Mouse (Mus musculus) limb, embryonic 14.5 days (tissue): ENCODE measurements at regions not wholly inside any gene's neighbourhood (a gene's known extent, or its start where the extent isn't known, plus 50 kb on each side); places are given as distances from the start of the nearest gene placed in this dataset.
A peak's percentile ranks its signal among the peaks of the same experiment; 100 is the strongest.

Experiments
- ATAC-seq: fragments of 200-750 bp; cut with Nextera tagmentation; 2 replicates; pipeline ENCODE4 v1.8.0; 2017; ENCODE audit warnings: low read depth, moderate number of reproducible peaks, moderate TSS enrichment; ENCODE audit not compliant: low FRiP score
- DNase-seq: peaks from one replicate; pipeline ENCODE4 v3.0.0-alpha.2; 2015; ENCODE audit warnings: low spot score
- H3K27ac ChIP-seq: fragments of 300-500 bp; sonication (generic); replicated peaks from 2 replicates; pipeline ENCODE4 v1.5.1; 2014; ENCODE audit warnings: low read depth, mild to moderate bottlenecking, low read length, moderate library complexity, mixed read lengths
- H3K27me3 ChIP-seq: fragments of 300-500 bp; sonication (generic); 2 replicates; pipeline ENCODE4 v1.6.1; 2014; ENCODE audit warnings: low read length, mixed read lengths; ENCODE audit not compliant: control insufficient read depth, insufficient read depth
- H3K36me3 ChIP-seq: fragments of 300-500 bp; sonication (generic); 2 replicates; pipeline ENCODE4 v1.6.1; 2014; ENCODE audit warnings: mild to moderate bottlenecking, low read length, moderate library complexity, mixed read lengths; ENCODE audit not compliant: control insufficient read depth, insufficient read depth
- H3K4me1 ChIP-seq: fragments of 300-500 bp; sonication (generic); 2 replicates; pipeline ENCODE4 v1.6.1; 2014; ENCODE audit warnings: antibody characterized with exemption, low read length, mixed read lengths; ENCODE audit not compliant: control insufficient read depth, insufficient read depth
- H3K4me2 ChIP-seq: fragments of 300-500 bp; sonication (generic); replicated peaks from 2 replicates; pipeline ENCODE4 v1.6.1; 2014; ENCODE audit warnings: low read depth, mild to moderate bottlenecking, low read length, moderate library complexity; ENCODE audit not compliant: severe bottlenecking
- H3K4me3 ChIP-seq: fragments of 300-500 bp; sonication (generic); replicated peaks from 2 replicates; pipeline ENCODE4 v1.5.1; 2014; ENCODE audit warnings: low read length
- H3K9ac ChIP-seq: fragments of 300-500 bp; sonication (generic); 2 replicates; pipeline ENCODE4 v1.6.1; 2014; ENCODE audit warnings: mild to moderate bottlenecking, low read depth, low read length, moderate library complexity; ENCODE audit not compliant: severe bottlenecking
- H3K9me3 ChIP-seq: fragments of 300-500 bp; sonication (generic); 2 replicates; pipeline ENCODE4 v1.6.1; 2016; ENCODE audit warnings: low read length; ENCODE audit not compliant: control insufficient read depth
- POLR2A ChIP-seq: fragments of 200-500 bp; IDR thresholded peaks from 2 replicates; pipeline ENCODE4 v1.8.0; 2012; ENCODE audit warnings: inconsistent platforms, mild to moderate bottlenecking, moderate library complexity, borderline replicate concordance; ENCODE audit not compliant: insufficient read depth, insufficient read length; ENCODE audit errors: extremely low read depth
- WGBS: fragments of 180-500 bp; shearing (Covaris S2); extraction: QIAGEN DNeasy Blood & Tissue Kit; methylation state at CpG from one replicate; pipeline ENCODE4 v1.1.7; 2014; 5-methylcytosine and 5-hydroxymethylcytosine counted together

DNA sequence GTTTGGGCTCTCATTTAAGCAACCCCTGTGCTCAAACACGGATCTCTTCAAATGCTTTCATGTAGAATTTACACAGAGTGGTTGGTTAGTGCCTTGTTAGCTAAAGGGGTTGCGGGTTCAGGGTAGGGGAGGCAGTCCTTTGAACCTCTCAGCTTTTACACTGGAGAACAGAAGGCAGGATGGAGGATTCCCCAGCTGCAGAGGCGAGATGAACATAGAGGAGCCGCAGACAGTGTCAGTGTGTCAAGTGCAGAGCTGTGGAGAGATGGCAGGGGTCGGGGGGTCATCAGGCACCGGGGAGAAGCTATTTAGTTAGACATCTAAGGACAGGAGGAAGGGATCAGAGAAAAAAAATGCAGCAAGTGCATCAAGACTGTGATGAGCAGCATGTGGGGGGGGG, 60.4 kb upstream of the Cyp1b1 start:
- no peaks in the 10 kb centered on the region for H3K36me3 ChIP-seq
- no peak overlapping the region for H3K4me3 ChIP-seq
- no peak for DNase-seq
- peaks cover 12% of the 10 kb centered on the region for H3K4me1 ChIP-seq
- H3K9me3 ChIP-seq: peaks cover 2% of the 10 kb centered on the region; the same call in 1 of the 2 replicates
- H3K4me2 ChIP-seq: no peak overlapping the region
- 65% methylated on average over 6 of the region's 6 CpGs for WGBS
- no peaks in the 10 kb centered on the region for H3K27me3 ChIP-seq
- H3K9ac ChIP-seq: no peak overlapping the region
- no peak for ATAC-seq
- H3K27ac ChIP-seq: no peak overlapping the region
- no peak for TF ChIP-seq POLR2A

DNA sequence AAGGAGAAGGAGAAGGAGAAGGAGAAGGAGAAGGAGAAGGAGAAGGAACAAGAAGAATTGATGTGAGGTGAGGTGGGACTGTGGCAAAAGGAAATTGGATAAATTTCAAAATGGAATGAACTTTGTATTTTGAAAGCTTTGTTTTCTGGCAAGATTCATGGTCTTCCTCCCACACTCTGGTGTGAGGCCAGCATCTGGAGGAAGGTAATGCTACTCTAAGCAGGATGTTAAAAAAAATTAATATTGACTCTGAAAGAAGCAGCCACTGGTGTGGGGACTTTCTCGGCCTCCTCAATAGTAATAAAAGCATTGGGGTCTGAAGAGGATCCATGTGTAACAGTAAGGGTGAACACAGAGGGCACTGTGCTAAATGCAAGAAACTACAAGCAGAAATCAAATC, 59.4 kb upstream of the Cyp1b1 start:
- no peak for ATAC-seq
- WGBS: 55% methylated on average over 1 of the region's 1 CpGs

DNA sequence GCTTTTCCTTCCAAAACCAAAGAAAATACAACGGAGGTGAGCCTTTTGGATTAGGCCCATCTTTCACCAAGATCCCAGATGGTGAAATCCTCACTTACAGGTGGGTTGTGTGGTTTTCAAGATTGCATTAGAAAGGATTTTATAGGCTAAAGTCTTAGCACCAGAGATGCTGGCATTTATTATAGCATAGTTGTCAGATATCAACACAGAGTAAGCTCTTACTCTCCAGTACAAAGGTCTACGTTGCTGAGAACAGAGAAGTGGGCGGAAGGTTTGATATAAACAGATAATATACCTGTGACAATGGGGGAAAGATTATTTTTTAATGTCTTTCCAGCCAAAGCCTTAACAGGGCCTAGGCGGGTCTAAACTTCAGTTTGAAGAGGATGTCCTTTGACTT, 57.4 kb upstream of the Cyp1b1 start:
- H3K9me3 ChIP-seq: no peaks in the 10 kb centered on the region
- H3K27me3 ChIP-seq: no peaks in the 10 kb centered on the region
- no peak for ATAC-seq
- peak overlapping the region; percentile 19; the same call in 1 of the 2 replicates for H3K4me2 ChIP-seq
- peaks cover 12% of the 10 kb centered on the region for H3K4me1 ChIP-seq
- H3K36me3 ChIP-seq: no peaks in the 10 kb centered on the region
- H3K9ac ChIP-seq: no peak overlapping the region
- no peak for TF ChIP-seq POLR2A
- 71% methylated on average over 4 of the region's 4 CpGs for WGBS
- no peak overlapping the region for H3K4me3 ChIP-seq
- H3K27ac ChIP-seq: no peak overlapping the region
- no peak for DNase-seq

More for the DNA sequence above, 59.4 kb upstream of the Cyp1b1 start:
- Histone ChIP-seq H3K4me1 (peaks cover 12% of the 10 kb centered on the region), H3K9me3 (no peaks in the 10 kb centered on the region), H3K9ac (no peak overlapping the region), H3K36me3 (no peaks in the 10 kb centered on the region), H3K27ac (no peak overlapping the region), H3K27me3 (no peaks in the 10 kb centered on the region), H3K4me2 (no peak overlapping the region), H3K4me3 (no peak overlapping the region)
- no peak for TF ChIP-seq POLR2A
- no peak for DNase-seq

DNA sequence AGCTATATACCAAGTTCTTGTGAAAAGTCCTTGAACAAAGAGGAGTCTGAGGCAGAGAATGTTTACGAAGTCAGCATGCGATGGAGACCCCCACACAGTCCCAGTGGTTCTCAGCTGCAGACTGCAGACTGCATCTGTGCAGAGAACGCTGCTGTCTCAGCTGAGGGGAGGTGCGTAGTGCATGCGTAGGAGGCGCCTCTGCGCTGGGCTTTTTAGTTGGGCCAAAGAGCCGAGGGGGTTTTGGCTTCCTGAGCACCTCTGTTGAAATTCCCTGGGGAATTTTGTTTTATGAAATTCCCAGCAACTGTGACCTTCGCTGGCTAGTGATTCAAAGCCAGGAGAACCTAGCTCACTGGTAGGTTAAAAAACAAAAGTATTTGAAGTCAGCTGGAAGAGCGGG, 56.9 kb upstream of the Cyp1b1 start:
- Histone ChIP-seq H3K4me3 (no peak overlapping the region), H3K9me3 (no peaks in the 10 kb centered on the region), H3K4me2 (peak overlapping the region; percentile 19; the same call in 1 of the 2 replicates), H3K36me3 (no peaks in the 10 kb centered on the region), H3K27ac (no peak overlapping the region), H3K27me3 (no peaks in the 10 kb centered on the region), H3K4me1 (peaks cover 12% of the 10 kb centered on the region), H3K9ac (no peak overlapping the region)
- ATAC-seq (peak; percentile 55; the same call in 1 of the 2 replicates), DNase-seq (peak; percentile 41)
- 17% methylated on average over 10 of the region's 10 CpGs for WGBS
- TF ChIP-seq POLR2A: no peak

DNA sequence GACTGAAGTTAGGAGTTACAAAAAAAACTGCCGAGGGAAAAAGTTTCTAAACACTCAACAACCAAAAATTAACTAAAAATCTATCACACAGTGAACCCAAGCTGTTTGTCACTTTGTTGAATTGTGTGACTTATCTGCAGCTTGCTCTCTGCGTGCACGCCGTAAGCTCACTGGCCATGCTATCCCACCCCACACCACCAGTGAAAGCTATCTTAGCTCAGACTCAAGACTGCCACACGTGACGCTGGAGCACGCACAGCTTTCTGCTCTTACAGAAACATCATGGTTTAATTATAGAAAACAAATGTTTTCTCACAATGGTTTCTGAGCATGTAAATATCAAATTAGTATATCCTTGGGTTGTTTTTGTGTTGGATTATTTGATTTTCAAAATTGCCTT, 56.0 kb upstream of the Cyp1b1 start:
- 47% methylated on average over 7 of the region's 7 CpGs for WGBS
- ATAC-seq (no peak), DNase-seq (no peak)
- TF ChIP-seq POLR2A: no peak
- no peak overlapping the region for H3K4me3 ChIP-seq
- H3K9me3 ChIP-seq: no peaks in the 10 kb centered on the region
- H3K9ac ChIP-seq: no peak overlapping the region
- no peaks in the 10 kb centered on the region for H3K36me3 ChIP-seq
- no peak overlapping the region for H3K4me2 ChIP-seq
- no peaks in the 10 kb centered on the region for H3K27me3 ChIP-seq
- peaks cover 12% of the 10 kb centered on the region for H3K4me1 ChIP-seq
- no peak overlapping the region for H3K27ac ChIP-seq

DNA sequence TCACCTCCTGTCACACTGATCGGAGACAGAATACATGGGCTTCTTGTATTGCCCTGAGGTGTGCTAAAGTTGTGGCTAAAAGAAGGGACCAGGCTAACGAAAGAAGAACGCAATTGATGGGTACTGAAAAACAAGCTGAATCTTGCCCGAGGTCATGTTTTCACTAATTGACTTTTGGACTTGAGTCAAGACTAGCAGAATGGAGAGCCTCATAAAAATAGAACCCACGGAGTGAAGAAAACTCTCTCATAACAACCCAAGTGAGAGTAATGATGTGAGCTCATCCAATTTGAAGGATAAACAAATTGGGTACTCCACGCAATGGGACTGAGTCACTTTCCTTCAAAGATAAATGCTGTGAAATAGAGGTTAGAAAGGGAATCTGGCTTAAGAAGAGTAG, 55.0 kb upstream of the Cyp1b1 start:
- H3K4me2 ChIP-seq: no peak overlapping the region
- 58% methylated on average over 6 of the region's 6 CpGs for WGBS
- H3K27me3 ChIP-seq: no peaks in the 10 kb centered on the region
- no peaks in the 10 kb centered on the region for H3K9me3 ChIP-seq
- TF ChIP-seq POLR2A: no peak
- ATAC-seq (no peak), DNase-seq (no peak)
- no peak overlapping the region for H3K27ac ChIP-seq
- no peaks in the 10 kb centered on the region for H3K36me3 ChIP-seq
- no peak overlapping the region for H3K4me3 ChIP-seq
- no peak overlapping the region for H3K9ac ChIP-seq
- H3K4me1 ChIP-seq: peaks cover 12% of the 10 kb centered on the region
